Mouse (Mus musculus) kidney, adult 2 months (tissue): ENCODE results near the gene Trove2.

Experiments used
- CTCF ChIP-seq: fragments of 200-500 bp; conservative IDR thresholded peaks from 2 replicates; pipeline ENCODE4 v1.5.1; 2011; ENCODE audit warnings: low read depth, mild to moderate bottlenecking, control low read depth, low read length, moderate library complexity, mixed read lengths; ENCODE audit not compliant: insufficient read depth, insufficient read length
- POLR2A ChIP-seq: fragments of 200-500 bp; IDR thresholded peaks from one replicate; pipeline ENCODE4 v1.6.1; 2011; ENCODE audit warnings: low read depth, low read length, control low read depth

DNA sequence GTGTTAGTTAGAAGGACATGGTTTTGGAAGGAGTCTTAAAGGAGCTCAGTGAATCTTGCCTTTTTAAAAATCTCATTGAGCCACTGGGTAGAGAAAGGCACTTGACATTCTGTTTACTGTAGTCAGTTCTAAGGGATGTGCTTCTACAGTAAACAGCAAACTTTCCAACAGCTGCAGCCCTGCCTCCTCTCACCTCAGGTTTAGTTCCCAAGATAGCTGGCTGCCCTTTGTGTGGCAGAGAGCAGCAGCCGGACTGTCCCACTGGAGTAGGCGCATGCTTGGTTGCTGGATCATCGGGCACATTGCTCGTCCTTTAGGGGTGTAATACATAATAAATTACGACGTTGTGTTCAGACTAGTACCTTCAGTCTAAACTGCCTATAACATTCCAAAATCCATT, 32.2 kb upstream of the Trove2 start:
- no peak for TF ChIP-seq CTCF
- no peak for TF ChIP-seq POLR2A
